Mouse (Mus musculus): Measurements from ENCODE around the gene Kiss1r. TPM values are rescaled to one million over a fixed set of nuclear protein-coding genes. Genes with fewer than 3 reads are reported as not detected.

Gene Kiss1r
- polyA plus RNA-seq, 1 experiment from 2014 or later = 2.2 TPM

GRCm38 (mm10) chr10:79917532-79918100 is 845 bp downstream of the Kiss1r start:
- Histone ChIP-seq H3K27me3 (peaks cover 54% of the 10 kb centered on the region), H3K27ac (no peak overlapping the region), H3K4me3 (replicated peaks) (peak overlapping the region; percentile 67), H3K4me2 (replicated peaks) (peak overlapping the region; percentile 95), H3K9ac (replicated peaks) (peak overlapping the region; percentile 87), H3K36me3 (no peaks in the 10 kb centered on the region), H3K4me1 (replicated peaks) (peaks cover 67% of the 10 kb centered on the region), H3K9me3 (no peaks in the 10 kb centered on the region)
- WGBS = 62% methylated on average over 5 of the region's 5 CpGs
- ATAC-seq = no peak

GRCm38 (mm10) chr10:79918231-79919078 is 1.7 kb downstream of the Kiss1r start:
- peaks cover 67% of the 10 kb centered on the region for H3K4me1 ChIP-seq (replicated peaks)
- H3K9ac ChIP-seq (replicated peaks) = no peak overlapping the region
- no peaks in the 10 kb centered on the region for H3K36me3 ChIP-seq
- H3K9me3 ChIP-seq = no peaks in the 10 kb centered on the region
- peak overlapping the region; percentile 7; the same call in 1 of the 2 replicates for H3K4me2 ChIP-seq (replicated peaks)
- peaks cover 63% of the 10 kb centered on the region for H3K27me3 ChIP-seq
- ATAC-seq = no peak
- WGBS = 4% methylated on average over 35 of the region's 35 CpGs
- peak overlapping the region; percentile 12 for H3K4me3 ChIP-seq (replicated peaks)
- no peak overlapping the region for H3K27ac ChIP-seq

- no peaks in the 10 kb centered on the region for H3K9me3 ChIP-seq
- peaks cover 67% of the 10 kb centered on the region for H3K27me3 ChIP-seq
- WGBS = 3% methylated on average over 21 of the region's 21 CpGs
- no peak for ATAC-seq
- no peak overlapping the region for H3K27ac ChIP-seq
- H3K4me2 ChIP-seq (replicated peaks) = no peak overlapping the region
- peaks cover 60% of the 10 kb centered on the region for H3K4me1 ChIP-seq (replicated peaks)
- H3K36me3 ChIP-seq = no peaks in the 10 kb centered on the region
- peak overlapping the region; percentile 12; the same call in 1 of the 2 replicates for H3K4me3 ChIP-seq (replicated peaks)
- no peak overlapping the region for H3K9ac ChIP-seq (replicated peaks)
Measured at GRCm38 (mm10) chr10:79919251-79919849, 2.6 kb downstream of the Kiss1r start.

- H3K27me3 ChIP-seq = peaks cover 67% of the 10 kb centered on the region
- H3K36me3 ChIP-seq = no peaks in the 10 kb centered on the region
- no peak overlapping the region for H3K9ac ChIP-seq (replicated peaks)
- peaks cover 51% of the 10 kb centered on the region for H3K4me1 ChIP-seq (replicated peaks)
- 11% methylated on average over 26 of the region's 26 CpGs for WGBS
- no peak overlapping the region for H3K27ac ChIP-seq
- no peaks in the 10 kb centered on the region for H3K9me3 ChIP-seq
- ATAC-seq = 0 out of 2 replicates have a peak, but pooled peaks have one; percentile 5
- peak overlapping the region; percentile 31 for H3K4me3 ChIP-seq (replicated peaks)
- peak overlapping the region; percentile 43; the same call in 1 of the 2 replicates for H3K4me2 ChIP-seq (replicated peaks)
Measured at GRCm38 (mm10) chr10:79920056-79920890, 3.5 kb downstream of the Kiss1r start.

- no peaks in the 10 kb centered on the region for H3K36me3 ChIP-seq
- peaks cover 67% of the 10 kb centered on the region for H3K27me3 ChIP-seq
- H3K4me2 ChIP-seq (replicated peaks) = peak within 1 kb of the TSS; percentile 43
- peaks cover 50% of the 10 kb centered on the region for H3K4me1 ChIP-seq (replicated peaks)
- ATAC-seq = no peak
- H3K9me3 ChIP-seq = no peaks in the 10 kb centered on the region
- H3K9ac ChIP-seq (replicated peaks) = peak within 1 kb of the TSS; percentile 37
- H3K27ac ChIP-seq = no peak within 1 kb of the TSS
- WGBS = 4% methylated on average over 41 of the region's 41 CpGs
- peak within 1 kb of the TSS; percentile 31 for H3K4me3 ChIP-seq (replicated peaks)
Measured at GRCm38 (mm10) chr10:79920958-79921535, 4.3 kb downstream of the Kiss1r start, which contains the start of gene R3hdm4. Gene R3hdm4 (minus strand): TSS chr10:79921208.

GRCm38 (mm10) chr10:79921572-79921971 is 4.8 kb downstream of the Kiss1r start:
- Histone ChIP-seq H3K4me2 (replicated peaks) (peak overlapping the region; percentile 43), H3K36me3 (no peaks in the 10 kb centered on the region)

GRCm38 (mm10) chr10:79924998-79925784 is 8.4 kb downstream of the Kiss1r start:
- no peaks in the 10 kb centered on the region for H3K9me3 ChIP-seq
- WGBS = 13% methylated on average over 29 of the region's 29 CpGs
- no peak for ATAC-seq
- peaks cover 48% of the 10 kb centered on the region for H3K4me1 ChIP-seq (replicated peaks)
- peak overlapping the region; percentile 91 for H3K4me2 ChIP-seq (replicated peaks)
- no peak overlapping the region for H3K27ac ChIP-seq
- no peaks in the 10 kb centered on the region for H3K36me3 ChIP-seq
- H3K4me3 ChIP-seq (replicated peaks) = 0 out of 2 replicates have a peak overlapping the region, but pooled peaks have one; percentile 81
- peaks cover 37% of the 10 kb centered on the region for H3K27me3 ChIP-seq
- H3K9ac ChIP-seq (replicated peaks) = no peak overlapping the region

More at GRCm38 (mm10) chr10:79921572-79921971, 4.8 kb downstream of the Kiss1r start:
- Histone ChIP-seq H3K27me3 (peaks cover 67% of the 10 kb centered on the region), H3K9ac (replicated peaks) (peak overlapping the region; percentile 37), H3K4me3 (replicated peaks) (peak overlapping the region; percentile 31), H3K4me1 (replicated peaks) (peaks cover 52% of the 10 kb centered on the region), H3K9me3 (no peaks in the 10 kb centered on the region), H3K27ac (no peak overlapping the region)
- 1% methylated on average over 34 of the region's 34 CpGs for WGBS
- ATAC-seq = no peak

GRCm38 (mm10) chr10:79925785-79926490 is 9.2 kb downstream of the Kiss1r start:
- peak overlapping the region; percentile 81 for H3K4me3 ChIP-seq (replicated peaks)
- peaks cover 48% of the 10 kb centered on the region for H3K4me1 ChIP-seq (replicated peaks)
- H3K9me3 ChIP-seq = no peaks in the 10 kb centered on the region
- peak overlapping the region; percentile 91 for H3K4me2 ChIP-seq (replicated peaks)
- H3K27ac ChIP-seq = no peak overlapping the region
- 14% methylated on average over 14 of the region's 15 CpGs for WGBS
- ATAC-seq = no peak; the same call in 1 of the 2 replicates
- peaks cover 5% of the 10 kb centered on the region for H3K36me3 ChIP-seq
- peaks cover 30% of the 10 kb centered on the region for H3K27me3 ChIP-seq
- peak overlapping the region; percentile 87 for H3K9ac ChIP-seq (replicated peaks)

- ATAC-seq = peak; percentile 63
- Histone ChIP-seq H3K27me3 (peaks cover 22% of the 10 kb centered on the region), H3K27ac (peak within 1 kb of the TSS; percentile 89), H3K36me3 (peaks cover 13% of the 10 kb centered on the region), H3K4me3 (replicated peaks) (peak within 1 kb of the TSS; percentile 81), H3K9ac (replicated peaks) (peak within 1 kb of the TSS; percentile 87), H3K9me3 (no peaks in the 10 kb centered on the region), H3K4me2 (replicated peaks) (peak within 1 kb of the TSS; percentile 91), H3K4me1 (replicated peaks) (peaks cover 43% of the 10 kb centered on the region)
- WGBS = under 1% methylated on average over 63 of the region's 63 CpGs
Measured at GRCm38 (mm10) chr10:79926491-79927323, 9.9 kb downstream of the Kiss1r start, which contains the start of gene Arid3a. Gene Arid3a (plus strand): TSS chr10:79927043.
